Mouse (Mus musculus): ENCODE data around the gene Fbxo34.
"Not testable (repeated sequence)": the region's sequence is repeated elsewhere in the genome, so short reads cannot be mapped to it uniquely, and the experiment has no call there.

The Fbxo34 gene

DNA sequence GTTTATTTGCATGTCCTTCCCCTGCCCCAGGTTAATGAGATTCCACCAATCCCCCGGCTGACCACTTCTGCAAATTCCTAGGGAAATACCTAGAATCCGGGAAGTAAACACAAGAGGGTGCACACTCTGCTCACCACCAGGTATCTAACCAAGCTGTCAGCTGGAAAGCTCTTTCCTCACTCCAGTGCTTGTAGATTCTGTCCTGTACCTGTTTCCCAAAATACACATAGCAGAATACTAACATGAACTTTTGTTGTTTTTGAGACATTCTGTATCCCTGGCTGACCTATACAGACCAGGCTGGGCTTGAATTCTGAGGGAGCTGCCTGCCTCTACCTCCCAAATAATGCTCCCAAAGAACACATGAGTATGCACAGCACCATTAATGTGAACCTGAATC, 110.5 kb downstream of the Fbxo34 start:
- no peak for DNase-seq (ENCODE audit: low read depth, low spot score)

DNA sequence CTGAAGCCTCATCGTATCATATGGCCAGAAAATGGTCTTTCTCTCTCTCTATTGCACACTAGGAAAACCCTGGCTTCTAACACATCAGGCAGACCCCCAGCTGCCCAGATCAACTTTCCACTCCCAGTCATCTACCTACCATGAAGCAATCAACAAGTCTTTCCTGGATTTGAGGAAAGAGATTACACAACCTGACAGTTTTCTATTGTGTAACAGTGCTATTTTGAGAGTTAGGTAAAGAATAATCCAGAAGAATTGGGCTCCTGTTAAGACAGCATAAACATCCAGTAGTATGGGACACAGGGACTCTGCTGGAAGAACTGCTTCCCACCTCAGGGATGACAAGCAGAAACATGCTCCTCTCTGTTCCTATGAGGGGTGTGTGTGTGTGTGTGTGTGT, 112.3 kb downstream of the Fbxo34 start:
- DNase-seq (ENCODE audit: low read depth, low spot score) = no peak

DNA sequence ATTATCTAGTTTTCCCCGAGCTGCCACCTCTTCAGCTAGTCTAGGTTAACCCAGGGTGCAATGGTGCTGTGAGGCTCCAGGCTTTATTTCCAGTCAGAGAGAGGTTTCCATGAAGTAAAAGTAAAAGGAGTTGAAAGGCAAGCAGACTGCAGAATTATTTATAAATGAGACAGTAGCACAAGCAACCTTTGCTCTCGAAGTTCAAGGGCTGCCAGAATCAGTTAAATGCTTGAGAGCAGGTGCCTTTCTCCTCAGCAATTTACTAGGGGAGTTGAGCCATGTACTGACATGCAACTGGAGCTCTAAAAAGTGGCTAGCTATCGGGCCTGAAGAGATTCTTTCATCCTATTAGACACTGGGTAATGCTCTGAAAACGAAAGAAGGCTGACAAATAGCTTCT, 112.9 kb downstream of the Fbxo34 start:
- DNase-seq (ENCODE audit: low read depth, low spot score) = no peak

DNA sequence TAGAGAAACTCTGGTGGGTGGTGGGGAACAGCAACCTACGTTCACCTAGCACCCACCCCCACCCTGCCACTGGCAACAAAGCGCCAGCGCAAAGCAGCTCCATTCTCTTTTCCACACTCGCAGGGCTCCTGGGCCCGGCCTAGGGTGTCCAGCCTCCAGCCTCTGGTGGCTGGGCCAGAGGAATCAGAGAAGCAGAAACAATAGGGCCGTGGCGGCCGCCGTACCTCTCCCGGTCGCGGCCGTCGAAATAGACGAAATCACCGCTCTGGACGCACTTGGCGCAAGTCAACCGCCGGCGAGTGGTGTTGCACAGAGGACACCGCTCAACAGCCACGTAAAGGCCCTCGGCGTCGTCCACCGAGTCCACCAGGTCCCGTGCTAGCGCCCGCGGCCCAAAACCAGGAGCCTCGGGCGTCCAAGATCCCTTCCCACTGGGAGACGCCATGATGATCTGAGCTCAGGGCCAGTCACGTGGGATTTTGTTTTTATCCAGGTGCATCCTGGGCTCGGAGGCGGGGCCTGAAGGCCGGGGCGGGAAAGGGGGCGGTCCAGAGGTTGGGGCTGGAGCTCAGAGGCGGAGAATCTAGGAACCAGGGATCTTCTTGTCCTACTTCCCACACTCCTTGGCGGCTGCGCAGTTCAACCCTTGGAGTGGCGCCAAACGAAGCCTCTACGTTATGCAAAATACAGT, 117.9 kb downstream of the Fbxo34 start:
- DNase-seq (ENCODE audit: low read depth, low spot score) = peak; percentile 92

DNA sequence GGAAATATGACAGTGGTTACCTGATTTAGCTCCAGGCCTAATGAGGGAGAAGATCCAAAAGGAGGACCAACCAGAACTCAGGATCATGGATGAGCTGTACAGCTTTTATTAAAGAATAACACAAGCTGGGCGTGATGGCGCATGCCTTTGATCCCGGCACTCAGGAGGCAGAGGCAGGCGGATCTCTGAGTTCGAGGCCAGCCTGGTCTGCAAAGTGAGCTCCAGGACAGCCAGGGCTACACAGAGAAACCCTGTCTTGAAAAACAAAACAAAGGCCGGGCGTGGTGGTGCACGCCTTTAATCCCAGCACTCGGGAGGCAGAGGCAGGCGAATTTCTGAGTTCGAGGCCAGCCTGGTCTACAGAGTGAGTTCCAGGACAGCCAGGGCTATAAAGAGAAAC, 120.3 kb downstream of the Fbxo34 start, which contains the start of gene Atg14:
Gene Atg14 (minus strand): TSS at position 101 of the 400 bp plus-strand sequence.
- DNase-seq (ENCODE audit: low read depth, low spot score) = not testable (repeated sequence)

DNA sequence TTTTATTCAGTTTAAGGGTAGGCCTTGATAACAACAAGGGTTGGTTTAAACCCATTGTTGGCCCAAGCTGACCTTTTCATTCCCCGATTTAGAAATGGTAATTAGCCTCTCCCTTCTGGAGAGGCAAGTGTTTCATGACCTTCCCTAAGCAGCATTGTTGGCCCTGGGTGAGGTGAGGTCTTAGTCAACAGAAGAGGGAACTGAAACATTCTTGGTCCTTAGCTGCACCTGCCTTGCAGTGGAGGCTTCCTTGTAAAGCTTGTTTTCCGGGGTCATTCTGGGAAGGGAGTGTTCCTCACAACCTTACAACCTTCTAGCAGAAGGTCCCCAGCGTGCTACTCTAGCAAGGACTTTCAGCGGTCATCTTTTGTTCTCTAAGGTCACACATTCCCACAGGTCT, 122.5 kb downstream of the Fbxo34 start:
- DNase-seq (ENCODE audit: low read depth, low spot score) = peak; percentile 65

DNA sequence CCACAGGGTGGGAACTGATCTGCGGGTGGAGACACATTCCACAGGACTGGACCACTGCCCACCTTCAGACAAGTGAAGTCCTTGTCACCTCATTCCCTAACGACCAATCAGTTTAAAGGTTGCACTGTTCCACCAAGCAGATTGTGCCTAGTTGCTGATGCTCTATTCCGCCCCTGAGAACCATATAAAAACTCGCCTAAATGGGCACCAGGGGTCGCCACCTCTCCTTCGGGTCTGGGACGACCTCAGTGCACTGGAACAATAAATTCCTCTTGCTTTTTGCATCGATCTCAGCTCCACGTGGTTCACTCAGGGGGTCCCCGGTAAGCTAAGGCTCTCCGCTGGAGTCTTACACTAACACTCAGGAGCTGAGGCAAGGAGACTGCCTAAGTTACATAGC, 124.5 kb downstream of the Fbxo34 start:
- peak; percentile 75 for DNase-seq (ENCODE audit: low read depth, low spot score)

DNA sequence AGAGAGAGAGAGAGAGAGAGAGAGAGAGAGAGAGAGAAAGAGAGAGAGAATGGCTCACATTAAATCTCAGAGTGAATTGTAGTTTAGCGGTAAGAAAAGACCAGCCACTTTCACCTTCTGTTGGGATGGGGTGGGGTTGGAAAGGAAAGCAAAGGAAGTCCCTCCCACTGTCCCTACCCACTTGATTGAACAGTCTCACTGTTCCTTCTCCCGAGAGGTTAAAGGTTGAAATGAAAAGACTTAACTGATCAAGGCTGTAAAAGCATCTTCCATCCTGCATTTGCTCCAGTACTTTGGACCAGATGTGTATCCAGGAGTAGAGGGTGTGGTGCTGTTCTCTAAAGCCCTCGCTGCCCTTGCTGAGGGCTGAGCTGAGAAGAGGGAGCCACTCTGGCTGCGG, 126.5 kb downstream of the Fbxo34 start:
- no peak for DNase-seq (ENCODE audit: low read depth, low spot score)

DNA sequence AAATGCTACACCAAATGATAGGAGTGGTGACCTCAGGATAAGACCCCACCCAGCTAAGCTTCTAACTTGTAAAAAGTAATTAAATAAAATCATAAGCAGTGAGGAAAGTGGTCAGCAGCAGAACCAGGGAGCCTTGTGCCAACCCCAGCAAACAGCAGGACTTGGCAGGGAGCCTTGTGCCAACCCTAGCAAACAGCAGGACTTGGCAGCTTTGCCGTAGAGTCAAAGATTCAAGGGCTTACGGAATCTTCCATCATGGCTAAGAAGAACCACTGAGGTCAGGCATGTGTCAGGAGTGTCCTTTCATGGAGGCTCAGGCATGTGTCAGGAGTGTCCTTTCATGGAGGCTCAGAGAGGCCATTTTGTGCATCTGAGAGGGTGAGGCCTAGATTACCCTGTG, 127.9 kb downstream of the Fbxo34 start:
- DNase-seq (ENCODE audit: low read depth, low spot score) = no peak

DNA sequence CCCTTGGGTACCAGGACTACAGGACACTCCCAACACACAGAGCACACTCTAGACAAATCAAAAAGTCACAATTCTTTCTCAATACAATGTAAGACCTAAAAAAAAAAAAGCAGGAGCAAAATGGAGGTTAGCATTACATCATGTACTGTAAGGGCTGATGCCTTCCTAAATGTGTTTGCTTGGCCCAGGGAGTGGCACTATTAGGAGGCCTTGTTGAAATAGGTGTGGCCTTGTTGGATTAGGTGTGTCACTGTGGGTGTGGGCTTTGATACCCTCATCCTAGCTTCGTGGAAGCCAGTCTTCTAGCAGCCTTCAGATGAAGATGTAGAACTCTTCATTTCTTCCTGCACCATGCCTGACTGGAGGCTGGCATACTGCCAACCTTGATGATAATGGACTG, 131.1 kb downstream of the Fbxo34 start:
- no peak for DNase-seq (ENCODE audit: low read depth, low spot score)

Measured in WW6 (cell line).